Mouse (Mus musculus): Measurements from ENCODE around the gene Cpn2. TPM values are rescaled to one million over a fixed set of nuclear protein-coding genes. Genes with fewer than 3 reads are reported as not detected.

The Cpn2 gene
- polyA plus RNA-seq (2015; fragmentation: Nextera tagmentation; extraction: Ambion mirVana): not detected in 2 replicates

DNA sequence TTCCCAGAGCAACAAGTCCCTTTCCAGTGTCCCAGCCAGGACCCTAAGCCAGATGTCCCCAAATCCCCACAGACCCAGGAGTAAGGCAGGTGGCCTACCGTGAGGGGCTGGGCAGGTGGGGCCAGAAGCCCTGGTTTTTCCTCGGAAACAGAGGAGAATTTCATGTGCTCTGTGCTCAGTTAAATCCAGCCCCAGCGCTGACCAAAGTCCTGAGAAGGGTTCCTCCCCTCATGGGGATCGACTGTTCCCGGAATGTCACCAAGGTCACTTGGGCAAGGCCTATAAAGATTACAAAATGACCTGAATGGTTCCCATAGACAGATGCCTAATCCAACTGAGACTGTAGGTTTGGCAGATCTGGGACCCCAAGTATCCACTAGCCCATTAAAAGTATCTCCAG lies at the start of gene Cpn2:
TSS of gene Cpn2 (minus strand) at position 141 of the 400 bp plus-strand sequence.
- ATAC-seq: no peak
- Histone ChIP-seq H3K36me3 (ENCODE audit: control insufficient read depth, insufficient read depth, low read length) (no peaks in the 10 kb centered on the region), H3K4me1 (ENCODE audit: control insufficient read depth, insufficient read depth, low read depth, low read length) (peaks cover 5% of the 10 kb centered on the region; the same call in 1 of the 2 replicates), H3K4me3 (ENCODE audit: low read length) (no peak within 1 kb of the TSS), H3K27ac (ENCODE audit: low read depth, low read length) (no peak within 1 kb of the TSS), H3K4me2 (ENCODE audit: low read length) (no peak within 1 kb of the TSS), H3K27me3 (replicated peaks; ENCODE audit: control insufficient read depth, insufficient read depth, low read length) (no peaks in the 10 kb centered on the region), H3K9ac (ENCODE audit: low read depth, low read length) (no peak within 1 kb of the TSS), H3K9me3 (ENCODE audit: control insufficient read depth, low read length) (no peaks in the 10 kb centered on the region)
- WGBS: 68% methylated on average over 5 of the region's 5 CpGs

DNA sequence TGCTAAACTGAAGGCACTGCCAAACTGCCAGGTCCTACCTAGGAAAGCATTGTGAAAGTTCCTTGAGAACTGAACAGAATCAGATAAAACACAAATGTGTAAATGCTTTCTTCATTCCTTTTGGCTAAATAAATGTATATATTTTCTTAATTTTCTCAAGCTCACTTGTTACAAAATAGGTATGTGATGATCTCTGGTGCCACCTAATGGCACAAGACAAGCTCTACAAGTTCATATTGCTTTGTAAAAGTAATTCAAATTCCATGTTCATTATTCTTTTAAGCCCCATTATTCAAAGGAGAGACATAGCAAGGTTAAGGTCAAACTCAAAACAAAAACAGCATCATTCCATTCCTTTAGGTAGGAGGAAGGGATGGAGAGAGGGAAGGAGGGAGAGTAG lies 46.9 kb upstream of the Cpn2 start:
- H3K36me3 ChIP-seq (ENCODE audit: control insufficient read depth, insufficient read depth, low read length): no peaks in the 10 kb centered on the region
- no peak overlapping the region for H3K4me2 ChIP-seq (ENCODE audit: low read length)
- no peak overlapping the region for H3K27ac ChIP-seq (ENCODE audit: low read depth, low read length)
- no peak overlapping the region for H3K4me3 ChIP-seq (ENCODE audit: low read length)
- peaks cover 6% of the 10 kb centered on the region for H3K4me1 ChIP-seq (ENCODE audit: control insufficient read depth, insufficient read depth, low read depth, low read length)
- H3K27me3 ChIP-seq (replicated peaks; ENCODE audit: control insufficient read depth, insufficient read depth, low read length): peaks cover 17% of the 10 kb centered on the region
- H3K9ac ChIP-seq (ENCODE audit: low read depth, low read length): no peak overlapping the region
- H3K9me3 ChIP-seq (ENCODE audit: control insufficient read depth, low read length): no peaks in the 10 kb centered on the region
- no peak for ATAC-seq

DNA sequence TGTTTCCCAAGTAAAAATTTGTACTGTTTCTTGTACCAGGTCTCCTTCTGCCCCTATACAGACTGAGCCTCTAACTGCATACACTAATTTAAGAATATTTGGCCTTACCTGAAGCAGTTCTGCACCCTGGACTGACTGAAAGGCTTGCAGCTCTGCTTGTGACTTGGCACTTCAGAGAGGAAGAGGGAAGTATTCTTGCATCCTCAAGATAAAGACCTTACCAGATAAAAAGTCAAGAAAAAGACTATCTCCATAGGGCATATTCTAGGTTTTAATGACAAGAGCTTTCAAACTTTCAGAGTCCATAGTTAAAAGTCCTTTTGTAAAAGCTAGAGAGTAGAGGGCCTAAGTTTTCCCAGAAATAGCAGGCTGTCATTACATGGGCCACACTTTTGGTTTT lies 43.3 kb upstream of the Cpn2 start, which contains the start of gene Gp5:
TSS of gene Gp5 (minus strand) at position 133 of the 400 bp plus-strand sequence.
- Histone ChIP-seq H3K27me3 (replicated peaks; ENCODE audit: control insufficient read depth, insufficient read depth, low read length) (peaks cover 29% of the 10 kb centered on the region), H3K4me3 (ENCODE audit: low read length) (peak within 1 kb of the TSS; percentile 53), H3K4me2 (ENCODE audit: low read length) (peak within 1 kb of the TSS; percentile 98), H3K27ac (ENCODE audit: low read depth, low read length) (no peak within 1 kb of the TSS), H3K36me3 (ENCODE audit: control insufficient read depth, insufficient read depth, low read length) (no peaks in the 10 kb centered on the region), H3K4me1 (ENCODE audit: control insufficient read depth, insufficient read depth, low read depth, low read length) (peaks cover 15% of the 10 kb centered on the region), H3K9me3 (ENCODE audit: control insufficient read depth, low read length) (no peaks in the 10 kb centered on the region), H3K9ac (ENCODE audit: low read depth, low read length) (peak within 1 kb of the TSS; percentile 61)
- ATAC-seq: no peak

DNA sequence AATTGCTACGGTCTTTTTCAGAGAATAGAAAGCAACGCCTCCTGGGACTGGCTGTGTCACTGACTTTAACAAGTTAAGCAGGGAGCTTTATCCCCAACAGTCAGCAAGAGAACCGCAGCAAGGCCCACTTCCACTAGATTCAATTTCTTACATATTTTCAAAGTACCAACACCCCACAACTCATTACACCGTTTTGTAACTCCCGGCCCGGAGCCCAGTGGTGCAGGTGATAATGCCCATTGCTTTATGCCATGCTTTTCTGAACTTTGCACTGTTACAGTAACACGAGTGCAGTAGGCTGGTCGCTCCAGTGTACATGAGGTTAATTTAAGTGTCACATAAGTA lies 42.8 kb upstream of the Cpn2 start:
- Histone ChIP-seq H3K36me3 (ENCODE audit: control insufficient read depth, insufficient read depth, low read length) (no peaks in the 10 kb centered on the region), H3K27me3 (replicated peaks; ENCODE audit: control insufficient read depth, insufficient read depth, low read length) (peaks cover 29% of the 10 kb centered on the region), H3K9ac (ENCODE audit: low read depth, low read length) (no peak overlapping the region), H3K9me3 (ENCODE audit: control insufficient read depth, low read length) (no peaks in the 10 kb centered on the region), H3K4me1 (ENCODE audit: control insufficient read depth, insufficient read depth, low read depth, low read length) (peaks cover 15% of the 10 kb centered on the region), H3K4me2 (ENCODE audit: low read length) (peak overlapping the region; percentile 98; the same call in 1 of the 2 replicates), H3K27ac (ENCODE audit: low read depth, low read length) (no peak overlapping the region), H3K4me3 (ENCODE audit: low read length) (no peak overlapping the region; the same call in 1 of the 2 replicates)
- 58% methylated on average over 8 of the region's 8 CpGs for WGBS
- ATAC-seq: no peak

DNA sequence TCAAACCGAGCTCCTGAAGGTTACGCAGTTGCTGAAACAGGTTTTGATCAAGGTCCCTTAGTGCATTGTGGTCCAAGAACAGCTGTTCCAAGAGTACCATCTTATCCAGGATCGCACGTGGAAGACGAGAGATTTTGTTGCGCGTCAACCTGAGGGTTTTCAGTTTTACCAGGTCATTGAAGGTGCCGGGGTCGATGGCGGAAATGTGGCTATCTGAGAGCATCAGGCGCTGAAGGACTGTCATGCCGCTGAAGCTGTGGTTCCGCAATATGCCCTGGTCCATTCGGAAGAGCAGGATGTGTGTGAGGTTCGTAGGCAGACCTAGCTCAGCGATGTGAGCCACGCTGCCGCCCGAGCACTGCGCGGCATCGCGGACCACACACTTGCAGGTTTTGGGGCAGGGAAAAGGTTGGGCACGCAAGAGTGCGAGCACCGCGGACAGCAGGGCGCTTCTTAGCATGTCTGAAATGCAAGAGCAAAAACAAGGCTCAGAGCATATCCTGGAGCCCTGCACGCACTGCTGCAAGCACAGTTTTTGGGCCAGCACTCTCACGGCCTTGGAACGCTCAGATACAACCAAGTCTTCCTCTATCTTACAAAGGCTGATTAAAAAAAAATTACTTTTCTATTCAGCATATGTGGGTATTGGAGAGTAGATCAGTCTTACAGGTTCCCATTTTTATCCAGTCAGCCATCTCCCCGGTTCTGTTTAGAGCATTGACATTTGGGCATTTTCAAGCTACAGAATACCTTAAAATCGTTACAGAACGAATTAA lies 42.3 kb upstream of the Cpn2 start:
- H3K36me3 ChIP-seq (ENCODE audit: control insufficient read depth, insufficient read depth, low read length): no peaks in the 10 kb centered on the region
- peaks cover 29% of the 10 kb centered on the region for H3K27me3 ChIP-seq (replicated peaks; ENCODE audit: control insufficient read depth, insufficient read depth, low read length)
- H3K9me3 ChIP-seq (ENCODE audit: control insufficient read depth, low read length): no peaks in the 10 kb centered on the region
- no peak overlapping the region for H3K27ac ChIP-seq (ENCODE audit: low read depth, low read length)
- whole genome bisulfite sequencing: 4% methylated on average over 34 of the region's 34 CpGs
- H3K4me1 ChIP-seq (ENCODE audit: control insufficient read depth, insufficient read depth, low read depth, low read length): peaks cover 15% of the 10 kb centered on the region
- peak overlapping the region; percentile 98 for H3K4me2 ChIP-seq (ENCODE audit: low read length)
- no peak for ATAC-seq
- H3K9ac ChIP-seq (ENCODE audit: low read depth, low read length): peak overlapping the region; percentile 61
- H3K4me3 ChIP-seq (ENCODE audit: low read length): peak overlapping the region; percentile 53

DNA sequence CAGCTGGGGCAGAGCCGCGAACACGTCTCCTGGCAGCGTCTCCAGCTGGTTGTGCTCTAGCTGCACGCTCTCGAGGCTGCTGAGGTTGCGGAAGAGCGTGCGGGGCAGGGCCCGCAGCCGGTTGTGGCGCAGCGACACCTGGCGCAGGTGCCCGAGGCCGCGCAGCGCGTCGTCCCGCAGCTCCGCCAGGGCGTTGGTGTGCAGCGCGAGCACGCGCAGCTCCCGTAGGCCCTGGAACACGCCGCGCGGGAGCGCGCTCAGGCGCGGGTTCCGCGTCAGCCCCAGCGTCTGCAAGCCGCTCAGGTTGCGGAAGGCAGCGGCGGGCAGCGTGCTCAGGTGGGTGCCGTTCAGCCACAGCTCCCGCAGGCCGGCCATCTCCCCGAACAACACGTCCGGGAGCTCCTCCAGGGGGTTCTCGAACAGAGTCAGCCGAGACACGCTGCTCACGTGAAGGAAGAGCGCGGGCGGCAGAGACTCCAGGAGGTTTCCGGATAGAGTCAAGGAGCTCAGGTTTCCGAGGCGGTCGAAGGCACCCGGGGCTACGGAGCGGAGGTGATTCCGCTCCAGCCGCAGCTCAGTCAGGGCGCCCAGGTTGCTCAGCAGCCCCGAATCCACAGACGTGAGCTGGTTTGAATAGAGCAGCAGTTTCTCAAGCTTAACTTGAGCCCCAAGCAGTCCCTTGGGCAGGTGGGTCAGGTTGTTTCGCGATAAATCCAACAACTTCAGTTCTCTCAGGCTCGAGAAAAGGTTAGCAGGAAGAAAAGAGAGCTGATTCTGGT lies 41.5 kb upstream of the Cpn2 start:
- Histone ChIP-seq H3K4me3 (ENCODE audit: low read length) (peak overlapping the region; percentile 53), H3K9ac (ENCODE audit: low read depth, low read length) (peak overlapping the region; percentile 61), H3K36me3 (ENCODE audit: control insufficient read depth, insufficient read depth, low read length) (no peaks in the 10 kb centered on the region), H3K27ac (ENCODE audit: low read depth, low read length) (0 out of 2 replicates have a peak overlapping the region, but pooled peaks have one; percentile 24), H3K4me2 (ENCODE audit: low read length) (peak overlapping the region; percentile 98), H3K9me3 (ENCODE audit: control insufficient read depth, low read length) (no peaks in the 10 kb centered on the region), H3K4me1 (ENCODE audit: control insufficient read depth, insufficient read depth, low read depth, low read length) (peaks cover 15% of the 10 kb centered on the region), H3K27me3 (replicated peaks; ENCODE audit: control insufficient read depth, insufficient read depth, low read length) (peaks cover 29% of the 10 kb centered on the region)
- 0% methylated on average over 64 of the region's 72 CpGs for WGBS
- ATAC-seq: peak; percentile 80

DNA sequence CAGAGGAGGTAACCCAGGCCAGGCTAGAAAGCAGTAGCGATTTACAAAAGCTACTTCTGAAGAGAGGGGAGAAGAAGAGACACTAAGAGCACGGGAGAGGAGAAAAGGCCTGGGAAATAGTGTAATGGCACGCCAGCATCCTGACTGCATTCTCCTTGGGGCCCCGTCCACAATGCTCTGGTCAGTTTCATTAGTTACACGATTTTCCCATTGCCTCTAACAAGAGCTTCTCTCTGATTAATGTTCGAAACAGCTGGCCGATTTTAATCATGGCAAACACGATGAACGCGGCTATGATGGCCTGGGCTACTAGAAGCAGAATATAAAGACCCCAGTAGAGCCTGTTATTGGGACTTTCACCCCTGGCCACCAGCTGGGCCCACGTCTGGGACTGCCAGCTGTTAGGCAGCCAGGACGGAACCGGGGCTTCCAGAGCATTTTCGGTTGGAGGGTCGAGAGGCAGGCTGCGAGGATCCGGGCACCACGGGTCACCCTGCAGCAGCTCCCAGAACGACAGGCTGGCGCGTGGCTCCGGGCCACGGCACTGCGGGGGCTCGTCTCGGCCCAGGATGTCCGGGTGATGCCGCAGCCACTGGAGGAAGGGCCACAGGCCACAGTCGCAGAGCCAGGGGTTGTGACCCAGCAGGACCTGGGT lies 40.8 kb upstream of the Cpn2 start:
- H3K4me2 ChIP-seq (ENCODE audit: low read length): peak overlapping the region; percentile 98
- peaks cover 29% of the 10 kb centered on the region for H3K27me3 ChIP-seq (replicated peaks; ENCODE audit: control insufficient read depth, insufficient read depth, low read length)
- WGBS: 13% methylated on average over 28 of the region's 29 CpGs
- no peaks in the 10 kb centered on the region for H3K36me3 ChIP-seq (ENCODE audit: control insufficient read depth, insufficient read depth, low read length)
- peaks cover 15% of the 10 kb centered on the region for H3K4me1 ChIP-seq (ENCODE audit: control insufficient read depth, insufficient read depth, low read depth, low read length)
- H3K9ac ChIP-seq (ENCODE audit: low read depth, low read length): peak overlapping the region; percentile 61
- H3K27ac ChIP-seq (ENCODE audit: low read depth, low read length): no peak overlapping the region
- no peaks in the 10 kb centered on the region for H3K9me3 ChIP-seq (ENCODE audit: control insufficient read depth, low read length)
- H3K4me3 ChIP-seq (ENCODE audit: low read length): peak overlapping the region; percentile 53
- peak; percentile 13; the same call in 1 of the 2 replicates for ATAC-seq

DNA sequence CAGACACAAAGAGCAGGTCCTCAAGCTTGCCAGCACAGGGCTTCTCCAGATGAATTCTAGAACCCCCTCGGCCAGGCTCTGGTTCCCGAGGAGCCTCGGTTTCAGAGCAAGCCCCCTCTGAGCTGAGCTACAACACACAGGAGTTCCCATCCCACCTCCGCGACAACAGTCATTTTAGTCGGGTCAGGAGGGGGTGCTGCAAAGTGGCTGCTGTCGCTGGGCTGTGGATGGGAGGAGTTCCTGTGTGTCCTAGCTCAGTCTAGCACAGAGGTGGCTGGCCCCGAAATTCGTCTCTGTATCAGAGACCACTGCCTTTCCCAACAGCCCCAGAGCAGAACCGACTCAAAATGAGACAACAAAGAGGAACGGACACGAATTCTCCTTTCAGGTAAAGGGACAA lies 40.0 kb upstream of the Cpn2 start:
- no peak for ATAC-seq
- Histone ChIP-seq H3K4me1 (ENCODE audit: control insufficient read depth, insufficient read depth, low read depth, low read length) (peaks cover 15% of the 10 kb centered on the region), H3K4me3 (ENCODE audit: low read length) (no peak overlapping the region), H3K4me2 (ENCODE audit: low read length) (no peak overlapping the region), H3K9ac (ENCODE audit: low read depth, low read length) (no peak overlapping the region), H3K27me3 (replicated peaks; ENCODE audit: control insufficient read depth, insufficient read depth, low read length) (peaks cover 29% of the 10 kb centered on the region), H3K36me3 (ENCODE audit: control insufficient read depth, insufficient read depth, low read length) (no peaks in the 10 kb centered on the region), H3K9me3 (ENCODE audit: control insufficient read depth, low read length) (no peaks in the 10 kb centered on the region), H3K27ac (ENCODE audit: low read depth, low read length) (no peak overlapping the region)
- 55% methylated on average over 12 of the region's 12 CpGs for WGBS

DNA sequence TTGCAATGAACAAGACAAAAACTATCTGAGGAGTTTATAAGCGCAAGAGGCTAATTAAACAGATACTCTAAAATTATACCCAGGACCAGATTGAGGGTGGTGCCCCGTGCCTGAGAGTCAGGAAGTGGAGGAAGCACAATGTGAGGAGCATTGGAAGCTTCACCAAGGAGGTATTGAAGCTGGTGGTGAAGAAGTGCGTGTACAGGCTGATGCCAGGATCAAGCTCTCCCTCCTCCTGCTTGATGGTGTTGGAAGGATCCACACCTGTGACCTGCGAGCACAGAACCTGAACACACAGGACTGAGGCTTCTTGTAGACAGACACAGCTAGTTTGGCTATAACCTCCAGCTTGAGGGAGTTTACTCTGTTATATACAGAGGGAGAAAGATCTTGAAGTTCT lies 38.8 kb upstream of the Cpn2 start:
- Histone ChIP-seq H3K27me3 (replicated peaks; ENCODE audit: control insufficient read depth, insufficient read depth, low read length) (peaks cover 18% of the 10 kb centered on the region), H3K27ac (ENCODE audit: low read depth, low read length) (no peak overlapping the region), H3K4me1 (ENCODE audit: control insufficient read depth, insufficient read depth, low read depth, low read length) (peaks cover 15% of the 10 kb centered on the region), H3K9me3 (ENCODE audit: control insufficient read depth, low read length) (no peaks in the 10 kb centered on the region), H3K4me3 (ENCODE audit: low read length) (no peak overlapping the region), H3K9ac (ENCODE audit: low read depth, low read length) (no peak overlapping the region), H3K4me2 (ENCODE audit: low read length) (no peak overlapping the region), H3K36me3 (ENCODE audit: control insufficient read depth, insufficient read depth, low read length) (no peaks in the 10 kb centered on the region)
- 91% methylated on average over 4 of the region's 4 CpGs for WGBS
- no peak for ATAC-seq
